Mouse (Mus musculus) heart, postnatal 14 days (tissue): ENCODE data around the gene Qser1. TPM values are rescaled to one million over a fixed set of nuclear protein-coding genes. Genes with fewer than 3 reads are reported as not detected.
"Not testable (repeated sequence)": the region's sequence is repeated elsewhere in the genome, so short reads cannot be mapped to it uniquely, and the experiment has no call there.

ENCODE experiments used
- DNase-seq, 2 experiments: peaks; one replicate each; pipeline ENCODE4 v3.0.0; 2021 to 2022
- intact Hi-C: fragments of 180-260 bp; cut with DNase I; formaldehyde crosslinking; loops from one replicate; pipeline ENCODE4 v1.15.1; 2025
- long read RNA-seq, 2 experiments: library from polyadenylated mRNA; stranded (forward); transcript quantifications; one replicate each; pipeline ENCODE4 v2.0.0; 2021
- total RNA-seq, 2 experiments: library from RNA; stranded (reverse); gene quantifications; 2 replicates each; pipeline ENCODE4 v1.2.3; 2021

Qser1 gene
- total RNA-seq, result 10 to 100 TPM; 23.4 to 25.1 TPM
- long read RNA-seq, experiment 1, full-length matches to known transcripts, result 1 of 6 reads
- long read RNA-seq, experiment 1, partial matches to known transcripts, result 2 of 6 reads
- long read RNA-seq, experiment 1, other reads (novel, unspliced or antisense), result 3 of 6 reads
- long read RNA-seq, experiment 2, full-length matches to known transcripts, result 1 of 4 reads
- long read RNA-seq, experiment 2, partial matches to known transcripts, result 0 of 4 reads
- long read RNA-seq, experiment 2, other reads (novel, unspliced or antisense), result 3 of 4 reads

DNA sequence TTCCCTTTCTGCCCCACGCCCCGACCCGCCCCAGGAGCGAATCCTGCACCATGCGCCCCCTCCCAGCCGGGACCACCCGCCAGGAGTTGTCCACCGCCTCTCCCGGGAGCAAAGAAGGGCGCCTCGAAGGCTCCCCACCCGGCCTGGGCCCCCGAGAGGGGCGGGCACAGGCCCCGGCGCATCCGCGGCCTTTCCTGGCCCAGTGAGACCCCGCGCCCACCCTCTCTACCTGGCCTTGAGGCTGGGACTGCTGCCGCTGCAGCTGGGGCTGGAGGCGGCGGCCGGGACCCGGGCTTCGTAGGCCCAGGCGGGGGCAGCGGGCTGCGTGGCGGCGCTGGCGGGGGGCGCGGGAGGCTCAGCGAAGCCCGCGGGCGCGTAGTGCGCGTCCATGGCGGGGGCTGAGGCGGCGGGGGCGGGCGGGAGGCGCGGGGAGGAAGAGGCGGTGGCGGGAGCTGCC, at the start of gene Qser1:
Gene Qser1 (minus strand): TSS at position 390 of the 457 bp plus-strand sequence.
- DNase-seq, result no peak
- intact Hi-C loops, result no loop called here

- DNase-seq, result no peak
- intact Hi-C loops, result no loop called here
Observed at GRCm38 (mm10) chr2:104864176-104864860, 47.8 kb upstream of the Qser1 start.

GRCm38 (mm10) chr2:104860426-104860825, 43.9 kb upstream of the Qser1 start:
- intact Hi-C loops, result no loop called here
- no peak for DNase-seq

DNA sequence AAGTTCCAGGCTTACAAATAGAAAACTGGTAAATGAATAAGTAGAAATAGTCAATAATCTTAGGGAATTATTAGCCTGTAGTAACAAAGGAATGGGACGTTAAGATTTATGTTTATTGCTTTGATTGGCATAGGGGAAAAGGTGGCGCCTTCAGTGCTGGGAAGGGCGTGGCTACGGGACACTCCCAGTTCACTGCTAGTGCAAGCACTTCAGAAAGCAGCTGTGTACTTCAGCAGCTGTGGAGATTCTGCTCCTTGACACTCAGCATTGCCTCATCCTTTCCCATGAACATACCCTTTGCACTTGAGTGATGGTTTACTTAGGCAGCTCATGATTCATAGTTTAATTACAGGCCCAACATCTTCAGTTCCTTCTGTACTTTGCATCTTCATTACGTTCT, 42.5 kb upstream of the Qser1 start:
- intact Hi-C loops, result no loop called here
- DNase-seq, result no peak

DNA sequence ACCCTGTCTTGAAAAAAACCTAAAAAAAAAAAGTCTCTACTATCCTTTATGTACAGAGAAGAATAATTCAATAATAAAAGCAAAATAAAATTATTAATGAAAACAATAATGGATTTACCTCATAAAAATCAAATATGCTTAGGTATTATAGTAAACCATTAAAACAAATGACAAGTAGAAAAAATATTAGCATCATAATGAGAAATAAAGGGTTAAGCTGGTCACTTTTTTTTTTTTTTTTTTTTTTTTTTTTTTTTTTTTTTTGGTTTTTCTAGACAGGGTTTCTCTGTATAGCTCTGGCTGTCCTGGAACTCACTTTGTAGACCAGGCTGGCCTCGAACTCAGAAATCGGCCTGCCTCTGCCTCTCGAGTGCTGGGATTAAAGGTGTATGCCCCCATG, 41.5 kb upstream of the Qser1 start:
- intact Hi-C loops, DNase-seq: not testable (repeated sequence)

DNA sequence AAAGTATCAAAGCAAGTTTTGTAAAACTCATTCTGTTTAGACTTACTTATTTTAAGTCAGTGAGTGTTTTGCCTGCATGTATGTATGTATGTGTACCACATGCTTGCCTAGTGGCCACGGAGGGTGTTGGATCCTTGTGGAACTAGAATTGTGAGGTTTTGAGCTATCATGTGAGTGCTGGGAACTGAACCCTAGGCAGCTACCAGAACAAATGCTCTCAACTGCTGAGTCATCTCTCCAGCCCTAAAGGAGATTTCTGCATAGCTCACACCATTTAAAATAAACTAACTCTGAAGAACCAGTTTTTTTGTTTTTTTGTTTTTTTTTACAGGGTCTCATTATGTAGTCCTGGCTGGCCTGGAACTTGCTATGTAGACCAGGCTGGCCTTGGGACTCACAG, 39.7 kb upstream of the Qser1 start:
- intact Hi-C loops, result no loop called here
- DNase-seq, result no peak

DNA sequence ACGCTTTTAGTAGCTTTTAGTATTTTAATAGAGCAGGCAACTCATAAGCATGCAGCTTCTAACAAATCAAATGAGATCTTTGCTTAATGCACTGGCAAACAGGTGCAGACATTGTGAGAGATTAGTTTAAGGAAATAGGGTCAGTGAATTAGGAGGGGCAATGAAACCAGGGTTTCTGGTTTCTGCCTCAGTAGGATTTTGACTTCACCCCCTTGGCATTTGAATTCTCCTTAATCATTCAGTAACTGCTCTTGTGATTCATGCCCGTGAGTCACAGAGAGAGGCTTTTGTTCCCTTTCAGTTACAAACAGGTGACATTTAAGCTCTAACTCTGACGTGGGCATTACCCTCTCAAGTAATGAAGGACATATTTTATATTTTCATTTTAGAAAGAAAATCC, 39.2 kb upstream of the Qser1 start:
- intact Hi-C loops, result no loop called here
- DNase-seq, result no peak

DNA sequence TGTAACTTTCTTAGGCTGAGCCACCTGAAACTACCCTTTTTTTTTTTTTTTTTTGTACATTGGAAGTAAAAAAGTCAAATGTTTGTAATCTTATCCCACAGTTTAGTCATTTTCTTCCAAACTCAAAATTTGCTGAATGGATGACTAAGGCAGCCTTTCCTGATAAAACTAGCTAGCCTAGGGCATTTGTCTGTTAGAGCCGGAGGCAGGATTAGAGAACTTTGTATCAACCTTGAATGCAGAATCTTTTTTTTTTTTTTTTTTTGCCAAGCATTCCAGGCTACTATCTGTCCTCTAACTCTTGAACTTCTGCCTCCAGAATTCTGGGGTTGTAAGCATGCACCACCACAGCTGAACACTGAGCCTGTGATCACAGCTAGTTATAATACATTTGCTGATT, 38.3 kb upstream of the Qser1 start:
- intact Hi-C loops, result no loop called here
- DNase-seq, result no peak

DNA sequence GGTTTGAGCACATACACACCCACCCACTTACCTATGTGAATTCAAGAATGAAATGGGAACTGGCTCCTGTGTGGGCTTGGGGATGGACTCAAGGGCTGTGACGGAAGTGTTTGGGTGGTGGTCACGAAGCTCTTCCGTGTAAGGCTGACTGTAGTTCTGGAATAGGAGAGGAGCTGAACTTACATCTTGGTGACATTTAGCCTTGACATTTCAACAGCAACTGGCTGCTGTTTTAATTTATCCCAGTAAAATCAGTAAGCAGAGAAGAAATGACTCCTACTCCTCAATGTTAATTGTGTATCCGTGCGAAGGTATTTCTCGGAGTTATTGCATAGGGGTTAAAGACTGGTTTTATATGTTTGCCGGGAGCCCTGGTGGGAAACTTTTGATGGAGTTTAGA, 36.0 kb upstream of the Qser1 start:
- DNase-seq, result no peak
- intact Hi-C loops, result no loop called here

DNA sequence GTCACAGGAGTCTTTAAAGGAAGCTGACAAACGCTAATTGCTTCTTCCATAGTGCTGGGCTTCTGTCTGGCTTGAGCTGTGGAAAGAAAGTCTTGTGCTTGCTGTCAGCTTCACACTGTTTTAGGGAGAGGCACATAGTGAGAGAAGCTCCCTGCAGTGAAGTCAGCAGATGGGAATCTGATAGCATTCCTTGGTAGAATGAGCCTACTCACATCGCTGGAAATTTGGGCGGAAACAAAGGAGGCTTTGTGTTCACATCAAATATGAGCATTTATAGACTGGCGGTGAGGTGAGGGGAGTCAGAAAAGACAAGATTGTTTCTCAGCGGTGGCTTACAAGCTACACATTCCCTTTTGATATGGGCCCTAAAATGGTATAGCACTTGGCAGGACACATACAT, 35.1 kb upstream of the Qser1 start:
- intact Hi-C loops, result no loop called here

GRCm38 (mm10) chr2:104849991-104850359, 33.4 kb upstream of the Qser1 start:
- intact Hi-C loops, result no loop called here

More for the DNA sequence above, 35.1 kb upstream of the Qser1 start:
- DNase-seq, result no peak

DNA sequence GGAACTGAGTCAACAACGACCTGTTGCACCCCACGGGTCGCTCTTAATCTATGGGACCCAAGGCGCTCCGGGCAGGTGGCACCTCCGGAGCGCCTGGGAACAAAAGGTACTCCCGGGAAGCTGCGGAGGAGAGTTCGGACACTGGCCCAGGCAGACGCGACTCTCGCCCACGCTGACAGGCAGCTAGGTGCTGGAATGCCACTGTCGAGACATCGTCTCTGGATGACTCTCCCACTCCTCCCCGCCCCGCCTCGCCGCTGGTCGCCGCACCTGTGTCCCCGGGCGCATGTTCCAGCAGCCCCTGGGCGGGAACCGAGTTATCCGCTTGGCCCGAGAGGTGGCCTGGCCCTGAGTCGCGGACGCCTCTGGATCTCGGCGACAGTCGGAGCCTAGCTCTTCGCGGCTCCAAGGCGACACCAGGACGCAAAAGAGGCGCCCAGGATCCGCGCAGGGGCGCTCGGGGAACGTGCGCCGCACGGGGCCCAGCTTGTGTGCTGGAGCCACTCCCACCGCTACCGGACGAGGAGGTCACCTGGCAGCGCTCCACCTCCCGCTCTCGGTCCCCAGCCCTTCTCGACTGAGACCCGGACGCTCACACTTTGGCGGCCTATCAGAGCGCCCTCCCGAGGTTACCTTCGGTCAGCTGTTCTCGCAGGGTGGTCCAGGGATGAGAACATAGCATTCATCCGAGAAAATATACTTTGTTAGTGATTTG, 32.9 kb upstream of the Qser1 start, which contains the start of gene Prrg4:
Gene Prrg4 (minus strand): TSS at position 601 of the 715 bp plus-strand sequence.
- DNase-seq, result peak; percentile 70 to 75
- intact Hi-C loops, result no loop called here

More at GRCm38 (mm10) chr2:104849991-104850359, 33.4 kb upstream of the Qser1 start:
- DNase-seq, result no peak

GRCm38 (mm10) chr2:104848235-104849161, 31.9 kb upstream of the Qser1 start:
- peak; percentile 2 for DNase-seq
- intact Hi-C loops, result no loop called here

DNA sequence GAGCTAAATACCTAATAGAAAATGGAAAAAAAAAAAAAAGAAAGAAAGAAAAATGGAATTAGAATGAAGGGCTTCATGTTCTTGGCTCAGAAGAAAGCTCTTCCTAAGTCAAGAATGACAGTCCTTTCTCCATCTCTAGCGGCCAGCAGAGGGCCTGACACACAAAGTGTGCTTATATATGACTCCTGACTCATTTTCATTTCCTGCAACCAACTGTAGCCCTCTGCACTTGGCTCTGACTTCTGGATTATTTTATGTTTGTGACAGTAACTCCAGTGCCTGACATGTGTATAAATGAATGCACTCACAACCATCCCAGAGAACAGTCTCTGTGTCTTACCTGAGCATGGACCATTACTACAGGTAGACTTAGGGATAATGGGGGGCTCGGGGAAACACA, 31.1 kb upstream of the Qser1 start:
- peak; percentile 8 to 26 for DNase-seq
- intact Hi-C loops, result no loop called here

DNA sequence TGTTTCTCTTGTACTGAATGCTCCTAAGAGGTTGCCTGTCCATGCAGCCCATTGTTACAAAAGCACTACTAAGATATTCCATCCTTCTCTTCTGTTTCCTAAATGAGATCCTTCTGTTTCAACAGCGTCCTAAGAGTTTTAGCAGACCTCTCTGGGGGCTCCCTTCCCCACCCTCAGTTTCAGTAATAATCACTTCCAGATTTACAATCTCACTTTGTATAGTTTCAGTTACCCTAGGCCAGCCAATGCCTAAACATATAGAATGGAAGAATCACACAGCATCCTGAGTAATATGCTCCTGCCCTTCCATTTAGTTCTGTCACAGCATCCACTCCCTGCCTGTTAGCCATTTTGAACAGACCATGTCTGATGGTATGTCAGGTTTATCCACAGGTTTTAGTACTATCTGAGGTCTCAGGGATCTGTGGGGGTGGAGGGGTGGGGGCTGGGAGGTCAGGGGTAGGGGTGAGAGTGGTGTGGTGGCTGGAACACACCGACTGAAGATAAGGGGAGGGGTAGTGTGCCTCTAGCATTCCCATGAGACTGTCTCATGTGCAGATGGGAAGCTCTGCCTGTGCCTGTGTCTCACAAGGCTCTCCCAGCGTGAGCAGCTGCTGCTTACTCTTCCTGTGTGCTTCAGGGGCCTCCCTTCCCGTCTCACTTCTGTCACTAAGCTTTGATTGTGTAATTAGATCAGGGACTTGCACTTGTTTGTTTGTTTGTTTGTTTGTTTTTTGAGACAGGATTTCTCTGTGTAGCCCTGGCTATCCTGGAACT, 30.3 kb upstream of the Qser1 start:
- no peak for DNase-seq
- intact Hi-C loops, result no loop called here

DNA sequence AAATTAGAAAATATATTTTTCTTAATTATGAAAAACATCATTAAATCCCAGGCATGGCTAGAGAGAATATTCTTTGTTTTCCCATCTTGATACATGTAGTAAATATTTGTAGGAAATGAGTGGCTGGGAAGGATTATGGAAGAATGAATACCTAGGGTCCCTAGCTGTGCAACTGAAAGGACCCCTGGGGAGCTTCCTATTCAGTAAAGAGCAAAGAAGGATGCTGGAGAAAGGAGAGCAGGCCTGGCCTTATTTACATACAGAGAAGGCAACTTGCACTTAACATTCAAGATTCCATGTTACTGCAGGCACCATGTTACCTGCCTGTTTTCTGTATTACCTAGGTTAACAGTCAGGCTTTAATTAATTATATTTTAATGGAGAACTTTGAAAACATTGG, 26.0 kb upstream of the Qser1 start:
- intact Hi-C loops, result no loop called here
- DNase-seq, result no peak

- DNase-seq, result no peak
- intact Hi-C loops, result no loop called here
Observed at GRCm38 (mm10) chr2:104841736-104842135, 25.2 kb upstream of the Qser1 start.

- intact Hi-C loops, result no loop called here
- no peak for DNase-seq
Observed at GRCm38 (mm10) chr2:104840974-104841373, 24.4 kb upstream of the Qser1 start.

- intact Hi-C loops, result no loop called here
- no peak for DNase-seq
Observed at GRCm38 (mm10) chr2:104832486-104832885, 15.9 kb upstream of the Qser1 start.

DNA sequence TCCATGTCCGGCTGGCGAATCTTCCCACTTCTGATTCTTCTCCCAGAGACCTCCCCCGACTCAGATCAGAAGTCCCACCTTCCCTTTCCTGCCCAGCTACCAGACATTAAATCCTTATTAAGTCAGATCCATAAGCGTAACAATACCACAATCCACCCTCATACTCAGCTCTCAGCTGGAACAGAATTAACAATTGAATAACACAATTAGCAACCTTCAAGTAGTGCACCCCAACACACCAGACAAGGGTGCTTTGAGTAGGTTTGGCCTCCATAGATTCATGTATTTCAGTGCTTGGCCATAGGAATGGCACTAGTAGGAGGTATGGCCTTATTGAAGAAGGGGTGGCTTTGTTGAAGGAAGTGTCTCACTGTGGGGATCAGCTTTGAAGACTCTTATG, 9.6 kb upstream of the Qser1 start:
- intact Hi-C loops, result no loop called here

More for the DNA sequence above, 9.6 kb upstream of the Qser1 start:
- DNase-seq, result no peak
